Mouse (Mus musculus) kidney, adult 2 months (tissue): ENCODE measurements around the gene E430018J23Rik. TPM values are rescaled to one million over a fixed set of nuclear protein-coding genes. Genes with fewer than 3 reads are reported as not detected.

Source experiments
- DNase-seq: peaks from one replicate; pipeline ENCODE4 v3.0.0; 2021
- H3K27ac ChIP-seq: fragments of 200-500 bp; 2 replicates; pipeline ENCODE4 v1.5.1; 2012; ENCODE audit warnings: low read depth, low read length, control low read depth, inconsistent platforms; ENCODE audit not compliant: insufficient read depth
- H3K27me3 ChIP-seq: fragments of 200-500 bp; replicated peaks from 2 replicates; pipeline ENCODE4 v1.6.1; 2012; ENCODE audit warnings: mild to moderate bottlenecking, moderate library complexity, low read length, inconsistent platforms; ENCODE audit not compliant: control insufficient read depth, insufficient read depth
- H3K36me3 ChIP-seq: fragments of 200-500 bp; 2 replicates; pipeline ENCODE4 v1.6.1; 2012; ENCODE audit warnings: mild to moderate bottlenecking, moderate library complexity, low read length, inconsistent platforms; ENCODE audit not compliant: control insufficient read depth, insufficient read depth
- H3K4me1 ChIP-seq: fragments of 200-500 bp; 2 replicates; pipeline ENCODE4 v1.6.1; 2011; ENCODE audit warnings: low read length; ENCODE audit not compliant: control insufficient read depth, insufficient read depth
- H3K4me3 ChIP-seq: fragments of 200-500 bp; 2 replicates; pipeline ENCODE4 v1.5.1; 2011; ENCODE audit warnings: mild to moderate bottlenecking, low read depth, low read length, control low read depth; ENCODE audit not compliant: insufficient read depth
- CTCF ChIP-seq: fragments of 200-500 bp; conservative IDR thresholded peaks from 2 replicates; pipeline ENCODE4 v1.5.1; 2011; ENCODE audit warnings: low read depth, mild to moderate bottlenecking, control low read depth, low read length, moderate library complexity, mixed read lengths; ENCODE audit not compliant: insufficient read depth, insufficient read length
- POLR2A ChIP-seq: fragments of 200-500 bp; IDR thresholded peaks from one replicate; pipeline ENCODE4 v1.6.1; 2011; ENCODE audit warnings: low read depth, low read length, control low read depth
- WGBS: fragments of 180-500 bp; shearing (Covaris S2); methylation state at CpG from one replicate; pipeline ENCODE4 v1.1.7; 2018; 5-methylcytosine and 5-hydroxymethylcytosine counted together
- polyA plus RNA-seq: library from polyadenylated mRNA; depleted of rRNA; stranded (reverse); fragments of >200 nt; gene quantifications from 2 replicates; pipeline ENCODE4 v1.2.3, GENCODE M21; 2012

Gene E430018J23Rik
- polyA plus RNA-seq, 1 experiment = 5.5 TPM

- 34% methylated on average over 13 of the region's 13 CpGs for WGBS
- Histone ChIP-seq H3K4me1 (no peaks in the 10 kb centered on the region), H3K4me3 (no peak overlapping the region), H3K27ac (no peak overlapping the region), H3K36me3 (no peaks in the 10 kb centered on the region), H3K27me3 (no peaks in the 10 kb centered on the region)
- no peak for TF ChIP-seq CTCF
- TF ChIP-seq POLR2A = no peak
- DNase-seq = peak; percentile 82
These were observed 32.0 kb downstream of the E430018J23Rik start for GRCm38 (mm10) chr7:127361449-127361848.

- TF ChIP-seq POLR2A = no peak
- TF ChIP-seq CTCF = no peak
- 80% methylated on average over 4 of the region's 4 CpGs for WGBS
- H3K27ac ChIP-seq = no peak overlapping the region
- no peaks in the 10 kb centered on the region for H3K27me3 ChIP-seq
- no peaks in the 10 kb centered on the region for H3K36me3 ChIP-seq
- no peaks in the 10 kb centered on the region for H3K4me1 ChIP-seq
- no peak for DNase-seq
- no peak overlapping the region for H3K4me3 ChIP-seq
These were observed 33.2 kb downstream of the E430018J23Rik start for GRCm38 (mm10) chr7:127360265-127360664.

- no peak for TF ChIP-seq CTCF
- no peak for TF ChIP-seq POLR2A
- no peak overlapping the region for H3K27ac ChIP-seq
- no peaks in the 10 kb centered on the region for H3K36me3 ChIP-seq
- no peak overlapping the region for H3K4me3 ChIP-seq
- no peak for DNase-seq
- 71% methylated on average over 4 of the region's 4 CpGs for WGBS
- H3K27me3 ChIP-seq = no peaks in the 10 kb centered on the region
- no peaks in the 10 kb centered on the region for H3K4me1 ChIP-seq
These were observed 35.0 kb downstream of the E430018J23Rik start for GRCm38 (mm10) chr7:127358472-127358871.

GRCm38 (mm10) chr7:127357871-127358270, 35.6 kb downstream of the E430018J23Rik start:
- DNase-seq = no peak
- Histone ChIP-seq H3K4me1 (no peaks in the 10 kb centered on the region), H3K27me3 (no peaks in the 10 kb centered on the region), H3K36me3 (no peaks in the 10 kb centered on the region), H3K4me3 (no peak overlapping the region), H3K27ac (no peak overlapping the region)
- no peak for TF ChIP-seq POLR2A
- TF ChIP-seq CTCF = no peak
- WGBS = 72% methylated on average over 2 of the region's 2 CpGs

- no peaks in the 10 kb centered on the region for H3K27me3 ChIP-seq
- no peak overlapping the region for H3K27ac ChIP-seq
- TF ChIP-seq CTCF (no peak), POLR2A (no peak)
- no peak overlapping the region for H3K4me3 ChIP-seq
- H3K4me1 ChIP-seq = no peaks in the 10 kb centered on the region
- WGBS = 69% methylated on average over 3 of the region's 3 CpGs
- no peak for DNase-seq
- H3K36me3 ChIP-seq = no peaks in the 10 kb centered on the region
These were observed 37.6 kb downstream of the E430018J23Rik start for GRCm38 (mm10) chr7:127355796-127356195.

GRCm38 (mm10) chr7:127351230-127352004, 42.0 kb downstream of the E430018J23Rik start:
- DNase-seq = no peak
- peaks cover 2% of the 10 kb centered on the region; the same call in 1 of the 2 replicates for H3K4me1 ChIP-seq
- TF ChIP-seq POLR2A = no peak
- WGBS = 84% methylated on average over 5 of the region's 5 CpGs
- H3K27me3 ChIP-seq = no peaks in the 10 kb centered on the region
- no peak overlapping the region for H3K27ac ChIP-seq
- no peaks in the 10 kb centered on the region for H3K36me3 ChIP-seq
- H3K4me3 ChIP-seq = no peak overlapping the region

- H3K27me3 ChIP-seq = no peaks in the 10 kb centered on the region
- H3K36me3 ChIP-seq = no peaks in the 10 kb centered on the region
- DNase-seq = peak; percentile 87
- whole genome bisulfite sequencing = 24% methylated on average over 8 of the region's 8 CpGs
- peak overlapping the region; percentile 96 for H3K27ac ChIP-seq
- TF ChIP-seq CTCF = no peak
- peaks cover 23% of the 10 kb centered on the region; the same call in 1 of the 2 replicates for H3K4me1 ChIP-seq
- H3K4me3 ChIP-seq = 0 out of 2 replicates have a peak overlapping the region, but pooled peaks have one; percentile 91
These were observed 46.8 kb downstream of the E430018J23Rik start for GRCm38 (mm10) chr7:127346676-127347075.
